Mouse (Mus musculus): ENCODE measurements around the gene Rbms1.
A peak's percentile ranks its signal among the peaks of the same experiment; 100 is the strongest.

Gene Rbms1

GRCm38 (mm10) chr2:60876891-60877290, 86.1 kb downstream of the Rbms1 start:
- no peak for DNase-seq

GRCm38 (mm10) chr2:60872095-60872811, 90.7 kb downstream of the Rbms1 start:
- no peak for DNase-seq

GRCm38 (mm10) chr2:60871001-60871400, 92.0 kb downstream of the Rbms1 start:
- DNase-seq, result no peak

DNA sequence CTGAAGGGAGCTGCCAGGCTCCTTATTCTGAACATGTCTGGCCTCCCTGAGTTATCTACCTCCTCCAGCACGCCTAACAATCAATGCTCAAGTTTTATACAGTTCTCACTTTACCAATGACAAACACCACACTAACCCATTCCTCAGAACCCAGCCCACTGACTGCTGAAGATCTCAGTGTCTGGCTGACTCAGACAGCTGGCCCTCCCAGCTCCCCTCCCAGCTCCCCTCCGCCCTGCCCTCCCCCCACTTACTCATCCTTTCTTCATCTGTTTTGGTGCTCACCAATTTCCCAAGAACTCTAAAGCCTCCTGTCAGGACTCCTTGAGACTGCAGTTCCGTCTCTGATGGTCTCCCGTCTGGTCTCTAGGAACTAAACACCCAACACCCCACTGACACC, 92.5 kb downstream of the Rbms1 start:
- no peak for DNase-seq

- DNase-seq, result no peak
These were observed 93.8 kb downstream of the Rbms1 start for GRCm38 (mm10) chr2:60869001-60869743.

DNA sequence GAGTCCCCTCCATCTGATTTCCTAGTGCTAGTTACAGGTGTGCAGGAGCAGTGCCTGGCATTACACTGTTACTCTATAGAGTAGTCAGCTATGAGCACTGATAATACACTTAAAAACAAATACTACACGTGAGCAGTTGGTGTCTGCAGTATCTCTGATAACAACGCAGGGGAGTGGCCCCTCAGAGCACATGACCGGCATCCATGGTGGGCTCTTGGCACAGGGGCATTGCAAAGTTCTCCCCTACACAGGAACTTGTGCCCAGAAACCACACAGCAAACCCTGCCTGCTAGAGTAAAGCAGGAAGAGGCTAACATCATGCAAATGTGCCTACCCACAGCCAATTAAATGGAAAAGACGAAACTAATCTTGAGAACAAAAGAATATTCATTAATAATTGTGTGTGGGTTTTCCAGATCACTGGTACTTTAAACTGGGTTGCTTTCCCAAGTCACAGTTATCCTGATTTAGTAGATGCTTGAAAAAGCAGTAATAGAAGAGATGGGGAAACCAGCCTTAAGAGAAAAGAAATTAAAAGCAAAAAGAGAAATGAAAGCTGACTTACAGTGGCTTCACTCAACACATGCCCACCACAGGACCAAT, 94.8 kb downstream of the Rbms1 start:
- no peak for DNase-seq

- DNase-seq, result no peak
These were observed 95.7 kb downstream of the Rbms1 start for GRCm38 (mm10) chr2:60867304-60867703.

GRCm38 (mm10) chr2:60865869-60866268, 97.1 kb downstream of the Rbms1 start:
- DNase-seq, result no peak

- DNase-seq, result no peak
These were observed 98.0 kb downstream of the Rbms1 start for GRCm38 (mm10) chr2:60864977-60865376.

- DNase-seq, result no peak
These were observed 98.7 kb downstream of the Rbms1 start for GRCm38 (mm10) chr2:60864256-60864795.

- DNase-seq, result peak; percentile 15
These were observed 99.2 kb downstream of the Rbms1 start for GRCm38 (mm10) chr2:60863827-60864226.

GRCm38 (mm10) chr2:60862913-60863711, 99.9 kb downstream of the Rbms1 start:
- DNase-seq, result no peak

DNA sequence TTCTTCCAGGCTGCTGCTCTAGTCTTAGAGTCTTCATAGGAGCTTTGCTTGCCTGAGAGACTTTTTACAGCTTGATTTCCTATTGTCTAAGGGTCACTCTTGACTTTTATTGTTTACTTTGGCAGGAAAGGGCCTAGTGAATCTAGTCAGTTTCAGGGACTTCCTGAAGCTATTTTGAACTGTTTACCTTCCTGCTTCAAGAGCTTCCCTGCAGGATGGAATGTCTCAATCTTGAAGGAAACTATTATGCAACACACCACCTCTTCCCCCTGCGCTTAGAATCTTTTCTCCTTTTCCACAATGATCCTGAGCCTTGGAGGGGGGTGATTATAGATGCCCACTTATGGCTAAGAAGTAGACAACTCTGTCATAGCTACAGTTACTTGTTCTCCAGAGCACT, 104.9 kb downstream of the Rbms1 start:
- DNase-seq, result no peak

- DNase-seq, result no peak
These were observed 106.9 kb downstream of the Rbms1 start for GRCm38 (mm10) chr2:60856097-60856496.

DNA sequence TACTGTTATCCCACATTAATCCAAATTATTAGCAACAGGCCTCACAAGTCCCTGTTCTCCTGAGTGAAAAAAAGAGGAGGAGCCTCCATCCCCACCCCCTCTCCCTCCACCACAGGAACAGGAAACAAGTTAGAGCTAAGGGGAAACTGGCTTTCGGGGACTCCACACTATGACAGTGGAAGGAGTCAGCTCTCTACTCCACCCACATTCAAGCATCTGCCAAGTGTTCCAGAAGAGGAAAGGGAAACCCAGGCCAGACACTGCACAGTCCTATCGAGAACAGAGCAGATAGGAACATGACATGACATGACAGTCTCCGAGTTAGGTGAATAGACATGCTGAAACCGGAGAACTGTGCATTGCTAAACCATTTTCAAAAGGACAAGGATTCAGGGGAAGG, 108.0 kb downstream of the Rbms1 start:
- DNase-seq, result no peak

DNA sequence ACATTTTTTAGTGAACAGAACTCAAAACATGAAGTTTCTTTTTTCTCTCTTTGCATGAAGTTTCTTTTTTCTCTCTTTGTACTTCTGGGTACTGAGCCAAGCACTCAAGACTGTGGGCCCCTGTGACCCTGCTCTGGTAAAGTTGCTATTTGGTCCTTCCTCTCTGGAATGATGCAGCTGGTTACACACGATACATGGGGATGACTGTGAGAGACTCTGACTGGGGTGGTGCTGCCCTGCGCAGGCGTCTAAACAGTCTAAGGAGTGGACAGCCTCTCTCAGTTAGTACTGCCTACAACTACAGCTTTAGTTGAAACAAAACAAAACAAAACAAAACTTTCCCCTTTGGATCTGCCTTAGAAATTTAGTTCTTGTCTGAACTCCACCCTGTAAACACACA, 111.1 kb downstream of the Rbms1 start:
- no peak for DNase-seq

GRCm38 (mm10) chr2:60851057-60851718, 111.8 kb downstream of the Rbms1 start:
- DNase-seq, result no peak

DNA sequence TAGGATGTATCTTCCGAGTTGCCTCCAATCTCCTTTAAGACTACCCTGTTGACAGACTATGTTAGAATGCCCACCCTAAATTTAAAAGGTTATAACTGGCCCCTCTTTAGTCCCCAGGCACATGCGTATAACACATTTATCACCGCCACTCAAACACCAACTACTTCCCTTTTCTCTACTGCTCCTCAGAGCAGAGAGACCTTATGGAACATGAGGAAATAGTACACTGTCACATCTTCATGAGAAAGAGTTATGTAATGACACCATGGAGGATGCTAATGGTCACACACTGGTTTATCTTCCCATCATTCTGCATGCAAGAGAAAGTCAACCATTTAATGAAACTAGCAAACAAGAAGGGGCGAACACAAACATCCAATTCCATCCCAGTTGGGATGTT, 114.5 kb downstream of the Rbms1 start:
- DNase-seq, result no peak

- DNase-seq, result no peak
These were observed 115.0 kb downstream of the Rbms1 start for GRCm38 (mm10) chr2:60847984-60848383.

- no peak for DNase-seq
These were observed 117.6 kb downstream of the Rbms1 start for GRCm38 (mm10) chr2:60845316-60845894.

DNA sequence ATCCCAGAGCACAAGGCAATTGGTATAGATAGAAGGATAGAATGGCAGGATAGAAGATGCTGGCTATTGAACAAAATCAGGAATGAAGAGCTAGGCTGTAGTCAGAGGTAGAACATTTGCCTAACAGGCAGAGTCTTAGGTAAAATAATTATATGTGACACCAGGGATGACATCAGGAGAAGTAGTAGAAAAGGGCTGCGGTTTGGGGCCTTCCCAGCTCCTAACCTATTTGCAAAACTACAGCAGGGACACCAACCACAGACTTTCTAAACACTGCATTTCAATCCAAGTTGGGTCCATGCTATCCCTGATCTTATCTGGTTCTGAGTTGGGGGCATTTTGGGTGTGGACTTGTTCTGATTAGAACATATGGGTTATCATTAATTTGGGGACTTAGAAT, 118.7 kb downstream of the Rbms1 start:
- no peak for DNase-seq

DNA sequence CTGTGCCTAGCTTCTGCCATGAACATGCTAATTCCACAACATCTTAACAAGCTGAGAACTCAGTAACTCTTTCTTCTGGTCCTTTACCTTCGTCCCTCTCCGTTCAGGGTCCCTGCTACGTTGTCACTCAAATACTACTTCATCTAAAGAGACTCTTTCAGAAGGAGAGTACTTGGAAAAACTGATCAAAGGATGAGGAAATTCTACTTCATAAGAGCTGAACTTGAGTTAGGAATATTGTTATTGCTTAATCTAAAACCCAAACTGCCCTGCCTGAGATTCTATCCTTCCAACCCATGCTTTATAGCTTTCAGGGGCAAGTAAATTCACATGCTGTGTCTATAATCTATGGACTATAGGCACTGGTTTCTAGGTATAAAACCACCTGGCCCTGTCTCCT, 119.4 kb downstream of the Rbms1 start:
- DNase-seq, result no peak
